Mouse (Mus musculus): ENCODE measurements around the gene Zswim3. TPM values are rescaled to one million over a fixed set of nuclear protein-coding genes. Genes with fewer than 3 reads are reported as not detected.
"Not testable (repeated sequence)": the region's sequence is repeated elsewhere in the genome, so short reads cannot be mapped to it uniquely, and the experiment has no call there.

The Zswim3 gene
- polyA plus RNA-seq, 1 experiment, result 18.0 TPM

DNA sequence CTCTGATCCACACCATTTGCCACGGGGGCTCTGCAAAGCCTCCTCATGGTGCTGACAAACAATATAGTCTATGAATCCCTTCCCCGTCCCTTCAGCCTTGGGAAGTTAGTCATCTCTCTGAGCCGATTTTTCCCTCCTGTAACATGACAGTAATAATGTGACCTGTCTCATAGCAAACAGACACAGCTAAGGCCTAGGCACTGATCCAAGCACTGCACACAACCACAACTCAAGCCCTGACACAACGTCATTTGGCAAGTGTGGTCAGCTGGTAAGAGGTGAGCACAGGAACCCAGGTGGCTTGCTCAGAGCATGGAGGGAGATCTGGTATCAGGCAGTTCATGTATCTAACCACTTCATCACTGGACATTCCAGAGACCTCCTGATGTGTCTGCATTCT lies 9.0 kb upstream of the Zswim3 start:
- peaks cover 4% of the 10 kb centered on the region for H3K36me3 ChIP-seq (ENCODE audit: control insufficient read depth, insufficient read depth, low read length)
- H3K27me3 ChIP-seq (ENCODE audit: control insufficient read depth, insufficient read depth, low read length), result no peaks in the 10 kb centered on the region
- H3K27ac ChIP-seq (ENCODE audit: control insufficient read depth, insufficient read depth, low read depth, low read length), result no peak overlapping the region
- TF ChIP-seq POLR2A (IDR thresholded peaks at IDR 0.05; ENCODE audit: control insufficient read depth, low read depth, low read length) (no peak), CTCF (IDR thresholded peaks at IDR 0.05; ENCODE audit: control insufficient read depth, insufficient read depth, insufficient replicate concordance, low read depth, low read length) (no peak)
- H3K4me1 ChIP-seq (ENCODE audit: control insufficient read depth, insufficient read depth, low read length), result peaks cover 5% of the 10 kb centered on the region
- H3K4me3 ChIP-seq (ENCODE audit: control insufficient read depth, low read depth, low read length), result no peak overlapping the region

DNA sequence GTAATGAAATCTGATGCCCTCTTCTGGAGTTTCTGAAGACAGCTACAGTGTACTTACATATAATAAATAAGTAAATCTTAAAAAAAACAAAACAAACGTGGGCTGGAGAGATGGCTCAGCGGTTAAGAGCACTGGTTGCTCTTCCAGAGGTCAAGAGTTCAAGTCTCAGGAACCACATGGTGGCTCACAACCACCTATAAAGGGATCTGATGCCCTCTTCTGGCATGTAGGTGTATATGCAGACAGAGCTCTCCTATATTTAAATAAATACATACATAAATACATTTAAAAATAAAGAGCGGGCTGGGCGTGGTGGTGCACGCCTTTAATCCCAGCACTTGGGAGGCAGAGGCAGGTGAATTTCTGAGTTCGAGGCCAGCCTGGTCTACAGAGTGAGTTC lies 6.3 kb upstream of the Zswim3 start:
- H3K27ac ChIP-seq (ENCODE audit: control insufficient read depth, insufficient read depth, low read depth, low read length); H3K36me3 ChIP-seq (ENCODE audit: control insufficient read depth, insufficient read depth, low read length); H3K4me1 ChIP-seq (ENCODE audit: control insufficient read depth, insufficient read depth, low read length); H3K27me3 ChIP-seq (ENCODE audit: control insufficient read depth, insufficient read depth, low read length); H3K4me3 ChIP-seq (ENCODE audit: control insufficient read depth, low read depth, low read length): not testable (repeated sequence)

DNA sequence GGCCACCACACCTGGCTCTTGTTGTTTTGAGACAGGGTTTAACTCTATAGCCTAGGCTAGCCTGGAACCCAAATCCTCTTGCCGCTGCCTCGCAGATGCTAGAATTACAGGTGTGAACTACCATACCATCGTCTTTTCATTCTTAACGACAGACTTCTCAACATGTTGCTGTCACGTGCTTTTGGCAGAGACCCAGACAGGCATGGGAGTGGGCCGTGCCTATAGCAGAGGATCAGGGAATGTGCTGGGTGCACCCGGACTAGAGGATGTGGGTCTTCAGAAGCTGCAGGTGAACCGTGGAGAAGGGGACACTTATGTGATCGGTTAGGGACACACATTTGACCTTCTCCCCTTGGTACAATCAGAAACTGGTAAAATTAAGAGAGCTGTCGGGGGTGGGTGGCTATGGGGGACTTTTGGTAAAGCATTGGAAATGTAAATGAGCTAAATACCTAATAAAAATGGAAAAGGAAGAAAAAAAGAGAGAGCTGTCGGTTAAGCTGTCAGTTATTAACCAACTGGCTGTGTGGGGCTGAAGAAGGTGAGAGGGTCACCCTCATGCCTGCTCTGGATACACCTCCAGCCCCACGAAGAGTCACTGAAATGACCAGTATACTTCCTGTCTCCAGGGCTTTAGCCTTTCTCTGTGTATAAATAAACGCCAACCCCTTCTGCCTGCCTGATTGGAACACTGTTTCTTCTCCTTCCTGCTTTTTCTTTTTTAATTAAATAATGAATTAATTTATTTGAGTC lies 4.5 kb upstream of the Zswim3 start:
- no peak overlapping the region for H3K4me3 ChIP-seq (ENCODE audit: control insufficient read depth, low read depth, low read length)
- no peaks in the 10 kb centered on the region; the same call in 1 of the 2 replicates for H3K36me3 ChIP-seq (ENCODE audit: control insufficient read depth, insufficient read depth, low read length)
- H3K4me1 ChIP-seq (ENCODE audit: control insufficient read depth, insufficient read depth, low read length), result peaks cover 13% of the 10 kb centered on the region
- no peak overlapping the region for H3K27ac ChIP-seq (ENCODE audit: control insufficient read depth, insufficient read depth, low read depth, low read length)
- TF ChIP-seq POLR2A (IDR thresholded peaks at IDR 0.05; ENCODE audit: control insufficient read depth, low read depth, low read length), result no peak
- TF ChIP-seq CTCF (IDR thresholded peaks at IDR 0.05; ENCODE audit: control insufficient read depth, insufficient read depth, insufficient replicate concordance, low read depth, low read length), result no peak
- no peaks in the 10 kb centered on the region for H3K27me3 ChIP-seq (ENCODE audit: control insufficient read depth, insufficient read depth, low read length)

DNA sequence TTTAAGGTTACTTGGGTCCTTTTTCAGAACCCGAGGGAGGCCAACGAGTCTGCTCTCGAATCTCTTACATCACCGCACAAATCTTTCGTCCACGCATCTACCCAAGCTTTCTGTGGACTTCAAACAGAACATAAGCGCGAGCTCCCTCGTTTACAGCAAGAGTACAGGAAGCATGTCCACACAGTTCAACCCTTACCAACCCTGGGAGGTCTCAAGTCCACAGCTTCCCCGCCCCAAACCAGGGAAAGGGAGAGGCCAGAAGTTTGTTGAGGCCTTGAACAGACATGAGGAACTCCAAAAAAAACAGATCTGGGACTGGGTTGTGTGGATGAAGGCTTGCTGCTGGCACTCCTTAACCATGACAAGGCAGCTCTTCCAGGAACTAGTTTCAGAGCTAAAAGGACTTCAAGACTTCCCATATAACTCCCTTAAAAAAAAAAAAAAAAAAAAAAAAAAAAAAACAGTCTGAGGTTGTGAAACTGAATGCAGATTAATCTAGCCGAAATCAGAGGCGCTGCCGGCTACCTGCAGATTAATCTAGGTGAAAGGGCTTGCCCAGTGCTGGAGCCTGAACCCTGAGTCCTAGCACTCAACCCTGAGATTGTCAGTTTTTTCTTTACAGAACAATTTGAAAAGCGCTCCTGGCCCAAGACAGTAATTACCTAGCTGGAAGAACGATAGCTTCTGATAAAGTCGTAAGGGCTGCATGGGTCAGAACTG lies 1.5 kb upstream of the Zswim3 start:
- no peaks in the 10 kb centered on the region for H3K27me3 ChIP-seq (ENCODE audit: control insufficient read depth, insufficient read depth, low read length)
- TF ChIP-seq POLR2A (IDR thresholded peaks at IDR 0.05; ENCODE audit: control insufficient read depth, low read depth, low read length) (no peak), CTCF (IDR thresholded peaks at IDR 0.05; ENCODE audit: control insufficient read depth, insufficient read depth, insufficient replicate concordance, low read depth, low read length) (no peak)
- no peaks in the 10 kb centered on the region for H3K36me3 ChIP-seq (ENCODE audit: control insufficient read depth, insufficient read depth, low read length)
- peak overlapping the region; percentile 99 for H3K4me3 ChIP-seq (ENCODE audit: control insufficient read depth, low read depth, low read length)
- H3K4me1 ChIP-seq (ENCODE audit: control insufficient read depth, insufficient read depth, low read length), result peaks cover 17% of the 10 kb centered on the region
- no peak overlapping the region for H3K27ac ChIP-seq (ENCODE audit: control insufficient read depth, insufficient read depth, low read depth, low read length)

DNA sequence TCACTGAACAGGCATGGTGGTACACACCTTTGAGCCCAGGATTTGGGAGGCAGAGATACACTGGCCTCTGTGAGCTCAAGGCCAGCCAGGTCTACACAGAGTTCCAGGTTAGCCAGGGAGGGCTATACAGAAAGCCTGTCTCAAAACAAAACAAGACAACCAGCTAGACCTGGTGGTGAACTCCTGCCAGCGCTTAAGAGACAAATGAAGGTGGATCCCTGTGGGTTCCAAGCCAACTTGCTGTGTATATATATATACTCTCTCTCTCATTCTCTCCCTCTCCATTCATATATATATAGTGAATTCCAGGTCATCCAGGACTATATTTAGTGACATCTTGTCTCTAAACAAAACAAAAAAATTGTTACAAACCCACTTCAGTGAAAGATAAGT lies 981 bp upstream of the Zswim3 start:
- Histone ChIP-seq H3K36me3 (ENCODE audit: control insufficient read depth, insufficient read depth, low read length) (no peaks in the 10 kb centered on the region), H3K4me1 (ENCODE audit: control insufficient read depth, insufficient read depth, low read length) (peaks cover 17% of the 10 kb centered on the region), H3K4me3 (ENCODE audit: control insufficient read depth, low read depth, low read length) (peak overlapping the region; percentile 99), H3K27ac (ENCODE audit: control insufficient read depth, insufficient read depth, low read depth, low read length) (peak overlapping the region; percentile 95; the same call in 1 of the 2 replicates), H3K27me3 (ENCODE audit: control insufficient read depth, insufficient read depth, low read length) (no peaks in the 10 kb centered on the region)
- TF ChIP-seq POLR2A (IDR thresholded peaks at IDR 0.05; ENCODE audit: control insufficient read depth, low read depth, low read length) (no peak), CTCF (IDR thresholded peaks at IDR 0.05; ENCODE audit: control insufficient read depth, insufficient read depth, insufficient replicate concordance, low read depth, low read length) (no peak)

DNA sequence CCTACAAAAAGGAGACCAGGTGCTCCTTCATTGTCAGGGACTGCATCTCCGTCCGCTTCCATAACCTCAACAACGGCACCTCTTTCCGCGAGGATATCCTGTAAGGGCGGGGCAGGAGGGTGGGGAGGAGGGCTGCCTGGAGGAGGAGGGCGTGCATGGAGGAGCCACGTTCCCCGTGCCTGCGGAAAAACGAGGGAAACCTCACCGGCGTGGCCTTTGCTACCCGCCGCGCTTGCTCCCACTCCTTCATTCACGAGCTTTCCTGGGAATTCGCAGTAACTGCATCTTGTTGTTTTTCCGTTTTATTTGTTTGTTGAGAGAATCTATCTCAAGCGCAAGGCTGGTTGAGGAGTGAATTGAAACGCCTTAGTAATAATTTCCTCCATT lies 427 bp downstream of the Zswim3 start:
- no peak for TF ChIP-seq POLR2A (IDR thresholded peaks at IDR 0.05; ENCODE audit: control insufficient read depth, low read depth, low read length)
- no peak for TF ChIP-seq CTCF (IDR thresholded peaks at IDR 0.05; ENCODE audit: control insufficient read depth, insufficient read depth, insufficient replicate concordance, low read depth, low read length)
- no peaks in the 10 kb centered on the region for H3K27me3 ChIP-seq (ENCODE audit: control insufficient read depth, insufficient read depth, low read length)
- peak overlapping the region; percentile 95 for H3K27ac ChIP-seq (ENCODE audit: control insufficient read depth, insufficient read depth, low read depth, low read length)
- peak overlapping the region; percentile 99 for H3K4me3 ChIP-seq (ENCODE audit: control insufficient read depth, low read depth, low read length)
- peaks cover 17% of the 10 kb centered on the region for H3K4me1 ChIP-seq (ENCODE audit: control insufficient read depth, insufficient read depth, low read length)
- no peaks in the 10 kb centered on the region for H3K36me3 ChIP-seq (ENCODE audit: control insufficient read depth, insufficient read depth, low read length)

DNA sequence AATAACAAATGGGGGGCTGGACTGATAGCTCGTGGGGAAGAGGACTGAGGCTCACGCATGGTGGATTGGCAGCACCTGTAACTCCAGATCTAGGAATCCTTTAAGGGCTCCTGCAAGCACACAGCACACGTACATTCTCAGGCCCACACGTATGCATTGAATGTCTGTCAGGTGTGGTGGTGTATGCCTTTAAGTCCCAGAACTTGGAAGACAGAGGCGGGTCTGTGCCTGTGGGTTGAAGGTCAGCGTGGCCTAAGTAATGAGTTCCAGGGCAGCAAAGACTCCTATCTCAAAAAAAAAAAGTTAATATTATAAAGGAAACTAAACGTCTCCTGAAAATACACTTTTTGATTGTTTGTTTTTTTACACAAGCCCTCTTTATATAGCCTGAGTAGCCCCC lies 1.7 kb downstream of the Zswim3 start:
- Histone ChIP-seq H3K4me1 (ENCODE audit: control insufficient read depth, insufficient read depth, low read length) (peaks cover 17% of the 10 kb centered on the region), H3K36me3 (ENCODE audit: control insufficient read depth, insufficient read depth, low read length) (no peaks in the 10 kb centered on the region), H3K4me3 (ENCODE audit: control insufficient read depth, low read depth, low read length) (peak overlapping the region; percentile 30), H3K27me3 (ENCODE audit: control insufficient read depth, insufficient read depth, low read length) (no peaks in the 10 kb centered on the region), H3K27ac (ENCODE audit: control insufficient read depth, insufficient read depth, low read depth, low read length) (no peak overlapping the region)
- TF ChIP-seq POLR2A (IDR thresholded peaks at IDR 0.05; ENCODE audit: control insufficient read depth, low read depth, low read length) (no peak), CTCF (IDR thresholded peaks at IDR 0.05; ENCODE audit: control insufficient read depth, insufficient read depth, insufficient replicate concordance, low read depth, low read length) (no peak)
